Mouse (Mus musculus) cerebellum, adult 2 months (tissue): ENCODE data around the gene Ankrd55.

Experiments
- CTCF ChIP-seq: fragments of 200-500 bp; IDR thresholded peaks from 2 replicates; pipeline ENCODE4 v1.5.1; 2011; ENCODE audit warnings: low read depth, mild to moderate bottlenecking, control low read depth, low read length, moderate library complexity, borderline replicate concordance; ENCODE audit not compliant: insufficient read depth
- POLR2A ChIP-seq: fragments of 200-500 bp; IDR thresholded peaks from 2 replicates; pipeline ENCODE4 v1.6.1; 2011; ENCODE audit warnings: low read length, control low read depth, borderline replicate concordance; ENCODE audit not compliant: insufficient read depth

DNA sequence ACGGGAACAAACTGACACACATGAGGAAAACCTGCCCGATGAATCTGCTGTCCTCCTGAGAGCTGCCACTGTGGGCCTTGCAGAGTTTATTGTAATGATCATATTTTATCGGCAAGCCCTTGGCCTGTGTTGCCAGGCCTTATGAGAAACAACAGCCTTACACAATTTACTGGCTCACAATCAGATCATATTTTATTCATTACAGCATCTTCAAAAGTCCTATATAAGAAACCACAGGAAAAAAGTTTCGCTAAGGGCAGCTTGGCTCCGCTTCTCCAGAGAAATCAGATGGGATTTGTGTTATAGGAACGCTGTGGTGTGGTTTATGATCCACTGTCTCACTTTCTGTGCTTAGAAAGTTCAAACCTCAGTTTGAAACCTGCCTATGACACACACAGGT lies 42.0 kb downstream of the Ankrd55 start:
- TF ChIP-seq CTCF: no peak
- TF ChIP-seq POLR2A: no peak
